Mouse (Mus musculus): ENCODE data around the gene Cbx8. TPM values are rescaled to one million over a fixed set of nuclear protein-coding genes. Genes with fewer than 3 reads are reported as not detected.

Gene Cbx8
- polyA plus RNA-seq, 1 experiment from 2014 or later = 10.7 TPM

DNA sequence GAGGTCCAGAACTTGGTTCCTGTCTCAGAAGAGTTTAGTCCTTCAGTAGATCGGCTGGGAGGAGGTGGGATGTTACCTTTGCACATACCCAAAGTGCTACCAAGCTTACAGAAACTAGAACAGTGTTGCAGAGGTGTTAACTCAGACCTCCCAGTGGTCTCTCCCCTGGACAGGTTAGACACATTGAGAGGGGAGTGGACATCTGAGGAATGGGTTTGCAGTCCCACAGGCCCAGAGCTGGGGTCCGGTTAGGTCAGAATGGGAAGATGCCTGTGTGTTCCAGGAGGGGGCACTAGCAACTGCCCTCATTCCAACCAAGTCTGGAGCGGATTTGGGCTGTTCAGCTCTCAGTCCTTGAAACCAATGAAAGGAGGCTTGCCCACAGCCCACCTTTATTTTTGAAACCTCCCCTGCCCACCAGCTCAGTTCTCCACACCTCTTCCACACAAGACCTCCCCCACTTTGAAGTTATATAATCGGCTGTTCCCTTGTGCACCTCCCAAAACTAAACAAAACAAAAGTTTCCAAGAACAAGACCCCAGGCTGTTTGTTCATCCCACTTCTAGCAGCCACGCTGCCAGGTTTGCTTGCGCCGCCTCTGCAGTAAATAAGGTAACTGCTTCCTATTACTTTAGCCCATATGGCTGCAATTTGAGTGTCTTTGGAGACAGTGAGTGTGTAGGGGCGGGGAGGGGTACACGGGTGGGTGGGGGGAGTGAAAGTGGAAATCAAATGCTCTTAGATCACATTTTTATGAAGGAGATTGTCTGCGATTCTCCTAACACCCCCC is 3.2 kb upstream of the Cbx8 start:
- H3K9ac ChIP-seq = no peak overlapping the region
- whole genome bisulfite sequencing = 4% methylated on average over 10 of the region's 10 CpGs
- peak overlapping the region; percentile 80 for H3K4me2 ChIP-seq
- 0 out of 2 replicates have a peak overlapping the region, but pooled peaks have one; percentile 84 for H3K27ac ChIP-seq
- peaks cover 3% of the 10 kb centered on the region for H3K36me3 ChIP-seq
- H3K27me3 ChIP-seq = peaks cover 83% of the 10 kb centered on the region
- peak overlapping the region; percentile 25; the same call in 1 of the 2 replicates for H3K4me3 ChIP-seq
- no peaks in the 10 kb centered on the region for H3K9me3 ChIP-seq
- H3K4me1 ChIP-seq = peaks cover 87% of the 10 kb centered on the region
- no peak for ATAC-seq (ENCODE audit: insufficient number of reproducible peaks, insufficient read depth, low FRiP score, low TSS enrichment, low read depth)

DNA sequence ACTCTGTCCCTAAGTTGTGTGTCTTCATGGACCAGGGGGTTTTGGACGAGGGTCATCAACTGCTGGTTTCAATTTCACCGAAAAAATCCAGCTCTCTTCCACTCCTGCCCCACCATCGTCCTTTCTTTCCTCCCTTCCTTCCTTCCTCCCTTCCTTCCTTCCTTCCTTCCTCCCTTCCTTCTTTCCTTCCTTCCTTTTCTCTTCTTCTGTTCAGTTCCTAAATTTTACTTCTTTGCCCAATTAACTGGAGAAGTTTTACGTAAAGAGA is 2.4 kb upstream of the Cbx8 start:
- peak overlapping the region; percentile 80 for H3K4me2 ChIP-seq
- peaks cover 10% of the 10 kb centered on the region for H3K36me3 ChIP-seq
- H3K27me3 ChIP-seq = peaks cover 83% of the 10 kb centered on the region
- peaks cover 91% of the 10 kb centered on the region for H3K4me1 ChIP-seq
- ATAC-seq (ENCODE audit: insufficient number of reproducible peaks, insufficient read depth, low FRiP score, low TSS enrichment, low read depth) = no peak
- H3K9me3 ChIP-seq = no peaks in the 10 kb centered on the region
- 6% methylated on average over 4 of the region's 4 CpGs for WGBS
- peak overlapping the region; percentile 29 for H3K4me3 ChIP-seq
- H3K9ac ChIP-seq = peak overlapping the region; percentile 58; the same call in 1 of the 2 replicates
- peak overlapping the region; percentile 84 for H3K27ac ChIP-seq

DNA sequence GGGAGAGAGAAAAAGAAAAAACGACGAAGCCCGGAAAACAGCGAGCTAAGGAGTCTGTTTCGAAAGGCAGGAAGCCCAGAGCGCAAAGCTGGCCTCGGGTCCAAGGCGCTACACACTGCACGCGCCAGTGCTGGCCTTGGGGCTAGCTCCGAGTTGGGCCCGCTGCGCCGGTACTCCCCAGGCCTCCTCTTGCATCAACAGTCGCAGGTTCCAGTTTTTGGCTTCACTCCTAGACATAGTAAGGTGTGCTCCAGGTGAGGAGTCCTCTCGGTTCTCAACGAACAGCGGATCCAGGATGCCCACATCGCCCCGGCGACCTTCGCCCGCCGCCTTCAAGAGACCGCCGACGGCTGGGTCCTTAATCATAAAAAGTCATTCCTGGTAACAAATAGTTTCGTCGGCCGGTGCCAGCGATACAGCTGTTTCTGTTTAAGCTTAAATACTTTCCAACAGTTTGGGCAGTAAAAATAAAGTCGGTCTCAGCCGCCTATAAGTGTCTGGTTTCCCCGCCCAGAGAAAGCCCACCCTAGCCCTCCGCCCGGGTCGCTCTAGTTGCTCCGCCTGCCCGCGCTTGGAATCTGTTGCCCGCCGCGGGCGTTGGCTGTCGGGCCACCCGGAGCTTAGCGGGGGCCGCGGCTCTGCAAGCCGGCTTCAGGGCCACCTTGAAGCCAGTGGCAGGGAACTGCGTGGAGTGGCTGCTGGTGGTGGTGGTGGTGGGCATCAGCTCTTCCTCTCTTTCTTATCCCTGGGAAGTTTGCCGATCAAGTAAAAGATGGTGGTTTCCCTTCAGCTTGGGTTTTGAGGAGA is 1.9 kb upstream of the Cbx8 start:
- Histone ChIP-seq H3K27ac (peak overlapping the region; percentile 84), H3K4me3 (peak overlapping the region; percentile 29), H3K27me3 (peaks cover 83% of the 10 kb centered on the region), H3K9me3 (no peaks in the 10 kb centered on the region), H3K4me2 (peak overlapping the region; percentile 80), H3K9ac (peak overlapping the region; percentile 58), H3K36me3 (peaks cover 10% of the 10 kb centered on the region), H3K4me1 (peaks cover 91% of the 10 kb centered on the region)
- under 1% methylated on average over 52 of the region's 52 CpGs for WGBS
- ATAC-seq (ENCODE audit: insufficient number of reproducible peaks, insufficient read depth, low FRiP score, low TSS enrichment, low read depth) = no peak

DNA sequence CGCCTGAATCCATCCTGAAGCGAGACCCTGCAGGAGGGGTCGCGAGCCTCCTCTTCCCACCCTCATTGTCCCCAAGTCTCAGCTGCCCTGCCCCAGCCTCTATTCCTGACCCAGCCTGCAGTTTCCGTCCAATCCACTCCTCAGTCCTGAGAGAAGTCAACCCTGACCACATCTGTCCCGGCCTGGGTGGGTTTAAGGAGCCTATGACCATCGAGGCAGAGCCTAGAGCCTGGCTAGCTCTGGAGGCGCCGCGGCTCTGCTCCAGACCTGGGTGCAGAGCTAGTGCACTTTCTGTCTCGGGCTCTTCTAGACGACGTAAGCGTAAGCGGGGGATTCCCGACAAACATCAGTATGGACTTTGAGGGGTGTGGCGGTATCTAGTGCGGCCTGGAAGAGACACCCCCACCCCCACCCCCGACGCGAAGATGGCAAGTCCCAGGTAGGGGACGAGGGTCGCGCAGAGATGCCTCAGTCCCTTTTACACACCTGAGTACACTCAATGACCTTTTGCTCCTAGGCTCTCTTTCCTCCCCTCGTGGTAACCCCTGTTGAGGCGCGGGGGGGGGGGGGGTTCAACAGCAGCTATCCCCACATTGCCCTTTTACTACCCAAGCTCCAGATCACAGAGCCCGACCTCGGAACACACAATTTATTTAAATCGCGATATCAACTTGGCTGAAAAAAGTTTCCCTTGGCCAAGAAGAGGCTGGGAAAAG is 1.1 kb upstream of the Cbx8 start:
- H3K9me3 ChIP-seq = no peaks in the 10 kb centered on the region
- H3K27ac ChIP-seq = peak overlapping the region; percentile 84
- WGBS = under 1% methylated on average over 31 of the region's 31 CpGs
- H3K4me2 ChIP-seq = peak overlapping the region; percentile 80
- H3K4me3 ChIP-seq = peak overlapping the region; percentile 76
- H3K27me3 ChIP-seq = peaks cover 84% of the 10 kb centered on the region
- H3K36me3 ChIP-seq = peaks cover 10% of the 10 kb centered on the region
- no peak for ATAC-seq (ENCODE audit: insufficient number of reproducible peaks, insufficient read depth, low FRiP score, low TSS enrichment, low read depth)
- H3K9ac ChIP-seq = peak overlapping the region; percentile 72
- H3K4me1 ChIP-seq = peaks cover 91% of the 10 kb centered on the region

DNA sequence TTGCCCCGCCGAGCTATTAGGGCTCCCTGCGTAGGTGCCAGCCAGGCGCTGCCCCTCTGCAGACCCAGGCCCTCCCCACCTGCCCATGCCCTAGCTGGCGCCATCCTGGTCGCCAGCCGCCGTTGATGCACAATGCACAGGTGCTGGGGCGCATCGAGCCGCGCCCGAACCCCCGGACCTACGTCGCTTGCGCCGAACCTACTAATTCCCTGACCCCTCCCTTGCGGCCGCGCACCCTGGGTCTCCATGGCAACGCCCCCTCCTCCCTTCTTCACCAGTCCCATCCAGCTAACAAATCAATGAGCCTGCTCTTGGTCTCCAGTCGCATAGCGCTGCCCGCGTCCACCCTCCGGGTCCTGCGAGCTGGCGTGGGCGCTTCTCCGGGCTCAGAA is 552 bp upstream of the Cbx8 start:
- peak overlapping the region; percentile 80 for H3K4me2 ChIP-seq
- H3K9ac ChIP-seq = peak overlapping the region; percentile 72
- H3K4me1 ChIP-seq = peaks cover 87% of the 10 kb centered on the region
- no peak overlapping the region for H3K27ac ChIP-seq
- ATAC-seq (ENCODE audit: insufficient number of reproducible peaks, insufficient read depth, low FRiP score, low TSS enrichment, low read depth) = 0 out of 2 replicates have a peak, but pooled peaks have one; percentile 5
- H3K9me3 ChIP-seq = no peaks in the 10 kb centered on the region
- peaks cover 10% of the 10 kb centered on the region for H3K36me3 ChIP-seq
- peaks cover 83% of the 10 kb centered on the region for H3K27me3 ChIP-seq
- 0% methylated on average over 31 of the region's 31 CpGs for WGBS
- peak overlapping the region; percentile 76 for H3K4me3 ChIP-seq

DNA sequence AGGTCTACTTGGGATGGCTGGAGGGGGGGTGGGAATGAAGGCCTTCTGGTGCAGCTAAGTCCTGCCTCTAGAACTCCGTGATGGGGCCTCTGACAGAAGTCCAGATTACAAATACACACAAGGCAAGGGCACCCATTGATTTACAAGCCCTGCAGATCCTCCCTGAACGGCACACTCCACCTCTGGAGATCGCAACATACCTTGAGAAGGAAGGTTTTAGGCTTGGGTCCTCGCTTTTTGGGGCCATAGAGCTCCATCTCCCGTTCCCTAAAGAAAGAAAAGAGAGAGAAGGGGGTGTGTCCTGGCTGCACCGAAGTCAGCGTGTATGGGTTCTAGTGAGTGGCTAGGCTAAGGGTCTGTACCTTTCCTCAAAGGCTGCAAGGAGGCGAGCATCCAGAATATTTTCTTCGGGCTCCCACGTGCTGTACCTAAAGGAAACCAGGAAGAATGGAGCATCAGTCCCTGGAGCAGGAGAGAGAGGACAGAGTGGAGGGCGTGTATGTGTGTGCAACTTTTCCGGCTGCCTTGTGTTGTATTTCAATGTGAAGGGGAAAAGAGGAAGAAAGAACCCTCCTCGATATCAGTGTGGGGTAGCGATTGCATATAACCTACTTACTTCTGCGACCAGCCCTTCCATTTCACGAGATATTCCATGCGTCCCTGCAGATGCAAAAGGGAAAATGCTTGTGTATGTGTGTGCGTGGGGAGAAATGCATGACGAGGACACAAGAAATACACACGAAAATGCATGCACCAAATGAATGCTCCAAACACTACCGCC is 847 bp downstream of the Cbx8 start:
- no peaks in the 10 kb centered on the region for H3K9me3 ChIP-seq
- peak overlapping the region; percentile 83 for H3K27ac ChIP-seq
- H3K4me3 ChIP-seq = peak overlapping the region; percentile 76
- 5% methylated on average over 21 of the region's 21 CpGs for WGBS
- ATAC-seq (ENCODE audit: insufficient number of reproducible peaks, insufficient read depth, low FRiP score, low TSS enrichment, low read depth) = no peak
- peak overlapping the region; percentile 84 for H3K9ac ChIP-seq
- H3K36me3 ChIP-seq = peaks cover 10% of the 10 kb centered on the region
- peak overlapping the region; percentile 80 for H3K4me2 ChIP-seq
- H3K4me1 ChIP-seq = peaks cover 85% of the 10 kb centered on the region
- peaks cover 83% of the 10 kb centered on the region for H3K27me3 ChIP-seq

DNA sequence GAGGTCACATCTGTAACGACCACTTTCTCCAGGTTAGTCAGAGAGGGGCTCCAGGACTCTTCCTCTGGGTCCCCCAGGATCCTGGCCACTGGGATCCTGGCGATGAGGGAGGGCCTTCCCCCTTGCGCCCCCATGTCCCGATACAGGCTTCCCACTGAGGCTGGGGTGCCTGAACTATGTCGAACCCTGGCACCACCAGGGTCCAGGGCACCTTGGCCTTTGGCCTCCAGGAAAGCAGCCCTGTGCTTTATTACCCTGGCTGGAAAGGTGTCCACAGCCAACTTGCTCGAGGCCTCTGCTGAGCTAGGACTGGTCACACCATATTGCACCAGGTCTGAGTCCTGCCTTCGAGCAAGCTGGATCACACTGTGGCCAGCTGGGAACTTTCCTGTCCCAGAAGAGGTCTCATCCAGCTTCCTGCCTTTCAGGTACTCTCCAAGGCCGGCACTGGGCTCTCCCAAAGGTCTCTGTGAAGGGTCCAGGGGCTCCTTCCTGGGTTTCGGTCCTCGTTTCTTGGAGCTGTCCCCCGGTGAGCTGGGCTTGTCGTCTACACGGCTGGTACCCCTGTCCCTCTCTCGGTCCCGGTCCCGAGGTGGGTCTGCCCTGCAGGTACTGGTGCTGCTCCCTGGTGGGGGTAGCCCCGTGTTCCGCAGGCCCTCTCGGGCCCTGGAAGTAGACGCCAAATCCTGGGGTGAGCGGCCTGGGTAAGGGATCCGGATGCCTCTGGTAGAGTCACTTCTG is 1.9 kb downstream of the Cbx8 start:
- H3K9ac ChIP-seq = peak overlapping the region; percentile 36; the same call in 1 of the 2 replicates
- peaks cover 10% of the 10 kb centered on the region for H3K36me3 ChIP-seq
- H3K9me3 ChIP-seq = no peaks in the 10 kb centered on the region
- no peak overlapping the region for H3K27ac ChIP-seq
- 38% methylated on average over 22 of the region's 22 CpGs for WGBS
- H3K4me1 ChIP-seq = peaks cover 85% of the 10 kb centered on the region
- no peak for ATAC-seq (ENCODE audit: insufficient number of reproducible peaks, insufficient read depth, low FRiP score, low TSS enrichment, low read depth)
- H3K4me3 ChIP-seq = 0 out of 2 replicates have a peak overlapping the region, but pooled peaks have one; percentile 4
- peak overlapping the region; percentile 86 for H3K4me2 ChIP-seq
- H3K27me3 ChIP-seq = peaks cover 84% of the 10 kb centered on the region

DNA sequence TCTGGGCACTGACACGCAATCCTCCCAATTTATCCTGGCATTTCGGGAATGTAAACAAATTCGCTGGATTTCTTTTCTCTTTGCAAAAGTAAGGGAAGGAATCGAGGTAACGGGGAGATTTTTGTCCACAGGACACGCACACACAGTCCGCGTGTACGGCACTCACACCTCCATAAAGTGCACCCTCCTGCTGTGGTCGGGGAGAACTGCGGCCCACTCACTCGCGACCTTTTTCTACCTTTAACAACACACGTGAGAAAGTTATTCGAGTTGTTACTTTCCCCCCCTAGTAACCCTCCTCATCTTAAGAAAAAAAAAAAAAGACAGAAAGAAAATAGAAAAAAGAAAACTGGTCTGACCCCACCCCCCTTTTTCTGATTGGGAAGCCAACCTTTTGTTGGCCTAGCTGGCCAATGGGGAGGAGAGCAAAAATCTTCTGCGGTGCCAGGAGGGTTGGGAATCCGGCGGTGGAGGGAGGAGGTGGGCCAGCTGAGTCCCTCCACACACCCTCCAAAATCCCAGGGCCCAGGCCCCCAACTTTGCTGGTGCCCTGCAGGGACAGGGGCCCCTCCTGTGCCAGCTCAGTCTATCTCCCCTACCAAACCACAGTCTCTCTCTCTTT is 2.9 kb downstream of the Cbx8 start:
- no peaks in the 10 kb centered on the region for H3K9me3 ChIP-seq
- no peak for ATAC-seq (ENCODE audit: insufficient number of reproducible peaks, insufficient read depth, low FRiP score, low TSS enrichment, low read depth)
- H3K4me1 ChIP-seq = peaks cover 76% of the 10 kb centered on the region
- H3K9ac ChIP-seq = peak overlapping the region; percentile 70; the same call in 1 of the 2 replicates
- H3K27ac ChIP-seq = 0 out of 2 replicates have a peak overlapping the region, but pooled peaks have one; percentile 7
- WGBS = 6% methylated on average over 18 of the region's 18 CpGs
- peaks cover 81% of the 10 kb centered on the region for H3K27me3 ChIP-seq
- peak overlapping the region; percentile 51 for H3K4me3 ChIP-seq
- H3K36me3 ChIP-seq = peaks cover 10% of the 10 kb centered on the region
- peak overlapping the region; percentile 86 for H3K4me2 ChIP-seq

DNA sequence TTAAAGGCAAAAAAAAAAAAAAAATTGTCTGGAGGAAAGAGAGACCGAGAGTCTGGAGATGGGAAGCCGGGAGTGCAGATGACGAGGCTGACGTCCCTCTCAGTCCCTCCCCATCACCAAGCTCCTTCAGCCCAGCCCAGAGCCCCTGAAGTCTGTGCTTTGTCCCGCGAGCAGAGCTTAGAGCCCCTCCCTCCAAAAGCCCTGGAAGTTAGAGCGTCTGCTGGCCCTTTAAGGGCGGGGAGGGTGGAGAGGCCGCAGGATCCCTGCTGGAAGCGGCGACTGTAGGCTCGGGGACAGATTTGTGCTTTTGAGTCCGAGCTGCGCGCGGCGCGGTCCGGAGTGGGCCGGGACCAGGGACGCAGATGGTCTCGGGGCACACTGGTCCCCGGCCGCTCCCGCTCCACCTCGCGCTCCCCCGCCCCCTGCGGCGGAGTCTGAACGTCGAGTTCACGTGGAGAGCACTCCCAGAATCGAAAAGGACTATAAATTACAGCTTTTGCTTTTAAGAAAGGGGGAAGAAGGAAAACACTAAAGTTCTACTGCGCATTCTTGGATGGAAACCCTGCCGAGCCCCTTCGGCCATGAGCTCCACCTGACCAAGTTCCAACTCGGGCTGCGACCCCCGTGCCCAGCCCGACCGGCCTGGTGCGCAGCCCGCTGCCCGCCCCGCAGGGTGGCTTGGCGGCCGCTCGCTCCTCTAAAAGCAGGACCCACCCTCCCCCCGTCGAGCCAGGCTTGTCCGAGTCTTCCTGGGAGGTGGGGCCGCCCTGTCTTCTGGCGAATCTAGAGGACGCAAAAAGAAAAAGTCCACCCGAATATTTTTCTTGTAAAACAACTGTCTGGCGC is 3.6 kb downstream of the Cbx8 start:
- peaks cover 69% of the 10 kb centered on the region for H3K4me1 ChIP-seq
- H3K4me2 ChIP-seq = peak overlapping the region; percentile 86
- peak overlapping the region; percentile 51 for H3K4me3 ChIP-seq
- WGBS = 1% methylated on average over 57 of the region's 57 CpGs
- peaks cover 75% of the 10 kb centered on the region for H3K27me3 ChIP-seq
- 0 out of 2 replicates have a peak overlapping the region, but pooled peaks have one; percentile 7 for H3K27ac ChIP-seq
- no peak for ATAC-seq (ENCODE audit: insufficient number of reproducible peaks, insufficient read depth, low FRiP score, low TSS enrichment, low read depth)
- H3K9ac ChIP-seq = peak overlapping the region; percentile 70
- H3K36me3 ChIP-seq = peaks cover 10% of the 10 kb centered on the region
- no peaks in the 10 kb centered on the region for H3K9me3 ChIP-seq

Data from embryonic facial prominence, embryonic 13.5 days (tissue).